Mouse (Mus musculus) hindbrain, postnatal 0 days (tissue): ENCODE data around the gene Tfcp2l1. TPM values are rescaled to one million over a fixed set of nuclear protein-coding genes. Genes with fewer than 3 reads are reported as not detected.
A peak's percentile ranks its signal among the peaks of the same experiment; 100 is the strongest.

Experiments
- ATAC-seq: fragments of 200-750 bp; cut with Nextera tagmentation; 2 replicates; pipeline ENCODE4 v1.8.0; 2017; ENCODE audit warnings: mild to moderate bottlenecking, moderate TSS enrichment, moderate library complexity
- DNase-seq: peaks from one replicate; pipeline ENCODE4 v3.0.0-alpha.2; 2015; ENCODE audit warnings: low spot score
- H3K27ac ChIP-seq: fragments of 300-500 bp; sonication (generic); 2 replicates; pipeline ENCODE4 v1.5.1; 2014; ENCODE audit warnings: mild to moderate bottlenecking
- H3K27me3 ChIP-seq: fragments of 300-500 bp; sonication (generic); 2 replicates; pipeline ENCODE4 v1.6.1; 2014; ENCODE audit warnings: low read length, mixed read lengths; ENCODE audit not compliant: insufficient read depth
- H3K36me3 ChIP-seq: fragments of 300-500 bp; sonication (generic); 2 replicates; pipeline ENCODE4 v1.6.1; 2014; ENCODE audit warnings: low read length, mixed read lengths; ENCODE audit not compliant: insufficient read depth
- H3K4me1 ChIP-seq: fragments of 300-500 bp; sonication (generic); 2 replicates; pipeline ENCODE4 v1.6.1; 2014; ENCODE audit warnings: antibody characterized with exemption, low read length, mixed read lengths; ENCODE audit not compliant: insufficient read depth
- H3K4me2 ChIP-seq: fragments of 300-500 bp; sonication (generic); 2 replicates; pipeline ENCODE4 v1.6.1; 2014; ENCODE audit warnings: low read depth, mild to moderate bottlenecking, low read length, moderate library complexity, mixed read lengths
- H3K4me3 ChIP-seq: fragments of 300-500 bp; sonication (generic); 2 replicates; pipeline ENCODE4 v1.5.1; 2014; ENCODE audit warnings: low read length
- H3K9ac ChIP-seq: fragments of 300-500 bp; sonication (generic); replicated peaks from 2 replicates; pipeline ENCODE4 v1.6.1; 2014; ENCODE audit warnings: mild to moderate bottlenecking, low read length, moderate library complexity, mixed read lengths
- H3K9me3 ChIP-seq: fragments of 300-500 bp; sonication (generic); 2 replicates; pipeline ENCODE4 v1.6.1; 2016; ENCODE audit warnings: low read length, mixed read lengths
- CTCF ChIP-seq: IDR thresholded peaks from 2 replicates; pipeline ENCODE4 v1.5.1; 2016; ENCODE audit warnings: antibody characterized with exemption, control low read depth, low read depth
- WGBS: fragments of 180-500 bp; shearing (Covaris S2); extraction: QIAGEN DNeasy Blood & Tissue Kit; methylation state at CpG from one replicate; pipeline ENCODE4 v1.1.7; 2014; 5-methylcytosine and 5-hydroxymethylcytosine counted together
- polyA plus RNA-seq: library from polyadenylated mRNA; unstranded; fragments of >200 nt; fragmentation: Nextera tagmentation; extraction: Ambion mirVana; gene quantifications from 2 replicates; pipeline ENCODE4 v1.2.1, GENCODE M21; 2015
- total RNA-seq: library from RNA; depleted of rRNA; stranded (reverse); fragments of >200 nt; gene quantifications from 2 replicates; pipeline ENCODE4 v1.2.3, GENCODE M21; 2014

Gene Tfcp2l1
- total and polyA plus RNA-seq, 2 experiments from 2014 or later = 0.90 to 2.3 TPM

GRCm38 (mm10) chr1:118649933-118650770 lies 22.4 kb downstream of the Tfcp2l1 start:
- Histone ChIP-seq H3K27ac (no peak overlapping the region), H3K4me1 (no peaks in the 10 kb centered on the region; the same call in 1 of the 2 replicates), H3K36me3 (no peaks in the 10 kb centered on the region), H3K4me3 (no peak overlapping the region), H3K4me2 (no peak overlapping the region), H3K27me3 (no peaks in the 10 kb centered on the region), H3K9ac (no peak overlapping the region), H3K9me3 (no peaks in the 10 kb centered on the region)
- DNase-seq = no peak
- WGBS = 56% methylated on average over 9 of the region's 9 CpGs
- peak; percentile 47 for ATAC-seq
- TF ChIP-seq CTCF = no peak

GRCm38 (mm10) chr1:118650771-118651080 lies 23.0 kb downstream of the Tfcp2l1 start:
- Histone ChIP-seq H3K4me1 (no peaks in the 10 kb centered on the region; the same call in 1 of the 2 replicates), H3K4me3 (no peak overlapping the region), H3K9ac (no peak overlapping the region), H3K27ac (no peak overlapping the region), H3K36me3 (no peaks in the 10 kb centered on the region), H3K4me2 (no peak overlapping the region), H3K9me3 (no peaks in the 10 kb centered on the region), H3K27me3 (no peaks in the 10 kb centered on the region)
- ATAC-seq = peak; percentile 55; the same call in 1 of the 2 replicates
- no peak for DNase-seq
- 33% methylated on average over 3 of the region's 3 CpGs for WGBS
- TF ChIP-seq CTCF = no peak

- WGBS = 80% methylated on average over 6 of the region's 6 CpGs
These were observed 31.0 kb downstream of the Tfcp2l1 start for GRCm38 (mm10) chr1:118658716-118659115.

GRCm38 (mm10) chr1:118660880-118661465 lies 33.2 kb downstream of the Tfcp2l1 start:
- Histone ChIP-seq H3K4me1 (no peaks in the 10 kb centered on the region), H3K9me3 (no peaks in the 10 kb centered on the region), H3K27me3 (no peaks in the 10 kb centered on the region), H3K36me3 (no peaks in the 10 kb centered on the region), H3K27ac (no peak overlapping the region), H3K4me3 (no peak overlapping the region), H3K9ac (no peak overlapping the region), H3K4me2 (no peak overlapping the region)
- ATAC-seq (no peak), DNase-seq (no peak)
- no peak for TF ChIP-seq CTCF
- WGBS = 72% methylated on average over 3 of the region's 3 CpGs

More at GRCm38 (mm10) chr1:118658716-118659115, 31.0 kb downstream of the Tfcp2l1 start:
- H3K27ac ChIP-seq = no peak overlapping the region
- TF ChIP-seq CTCF = no peak
- DNase-seq (no peak), ATAC-seq (no peak)
- no peaks in the 10 kb centered on the region for H3K4me1 ChIP-seq
- no peak overlapping the region for H3K4me2 ChIP-seq
- H3K9ac ChIP-seq = no peak overlapping the region
- H3K4me3 ChIP-seq = no peak overlapping the region
- H3K36me3 ChIP-seq = no peaks in the 10 kb centered on the region
- H3K27me3 ChIP-seq = no peaks in the 10 kb centered on the region
- no peaks in the 10 kb centered on the region for H3K9me3 ChIP-seq

- WGBS = 74% methylated on average over 1 of the region's 1 CpGs
- TF ChIP-seq CTCF = no peak
- Histone ChIP-seq H3K4me1 (no peaks in the 10 kb centered on the region), H3K4me2 (no peak overlapping the region), H3K27ac (no peak overlapping the region), H3K4me3 (no peak overlapping the region), H3K27me3 (no peaks in the 10 kb centered on the region), H3K9me3 (no peaks in the 10 kb centered on the region), H3K36me3 (no peaks in the 10 kb centered on the region), H3K9ac (no peak overlapping the region)
- DNase-seq = no peak
- ATAC-seq = no peak
These were observed 35.3 kb downstream of the Tfcp2l1 start for GRCm38 (mm10) chr1:118663062-118663461.

GRCm38 (mm10) chr1:118667536-118667935 lies 39.8 kb downstream of the Tfcp2l1 start:
- H3K27ac ChIP-seq = no peak overlapping the region
- H3K4me2 ChIP-seq = no peak overlapping the region
- ATAC-seq = no peak

GRCm38 (mm10) chr1:118672196-118672595 lies 44.5 kb downstream of the Tfcp2l1 start:
- Histone ChIP-seq H3K36me3 (no peaks in the 10 kb centered on the region), H3K27ac (no peak overlapping the region), H3K9me3 (no peaks in the 10 kb centered on the region), H3K9ac (no peak overlapping the region), H3K27me3 (no peaks in the 10 kb centered on the region), H3K4me1 (no peaks in the 10 kb centered on the region), H3K4me2 (no peak overlapping the region), H3K4me3 (no peak overlapping the region)
- DNase-seq (peak; percentile 32), ATAC-seq (peak; percentile 56; the same call in 1 of the 2 replicates)
- 33% methylated on average over 8 of the region's 8 CpGs for WGBS
- TF ChIP-seq CTCF = no peak

More at GRCm38 (mm10) chr1:118667536-118667935, 39.8 kb downstream of the Tfcp2l1 start:
- Histone ChIP-seq H3K27me3 (no peaks in the 10 kb centered on the region), H3K4me1 (no peaks in the 10 kb centered on the region), H3K9me3 (no peaks in the 10 kb centered on the region), H3K36me3 (no peaks in the 10 kb centered on the region), H3K9ac (no peak overlapping the region), H3K4me3 (no peak overlapping the region)
- no peak for TF ChIP-seq CTCF
- no peak for DNase-seq
